Mouse (Mus musculus): Measurements from ENCODE around the gene Ssna1.

Ssna1 gene

GRCm38 (mm10) chr2:25230581-25230980 lies 41.7 kb downstream of the Ssna1 start:
- no peak for DNase-seq (ENCODE audit: low spot score)

GRCm38 (mm10) chr2:25229582-25229981 lies 42.7 kb downstream of the Ssna1 start:
- DNase-seq (ENCODE audit: low spot score): no peak

- no peak for DNase-seq (ENCODE audit: low spot score)
Observed at GRCm38 (mm10) chr2:25228995-25229530, 43.2 kb downstream of the Ssna1 start.

- peak; percentile 94 for DNase-seq (ENCODE audit: low spot score)
Observed at GRCm38 (mm10) chr2:25228431-25228889, 43.8 kb downstream of the Ssna1 start.

- DNase-seq (ENCODE audit: low spot score): no peak
Observed at GRCm38 (mm10) chr2:25227406-25227805, 44.8 kb downstream of the Ssna1 start.

- DNase-seq (ENCODE audit: low spot score): no peak
Observed at GRCm38 (mm10) chr2:25226864-25227263, 45.4 kb downstream of the Ssna1 start.

GRCm38 (mm10) chr2:25225811-25226379 lies 46.3 kb downstream of the Ssna1 start:
- DNase-seq (ENCODE audit: low spot score): no peak

- DNase-seq (ENCODE audit: low spot score): peak; percentile 98
Observed at GRCm38 (mm10) chr2:25224766-25225752, 47.2 kb downstream of the Ssna1 start.

GRCm38 (mm10) chr2:25224492-25224765 lies 47.8 kb downstream of the Ssna1 start, which contains the start of gene Tubb4b:
TSS of gene Tubb4b (minus strand) at chr2:25224702.
- DNase-seq (ENCODE audit: low spot score): no peak

- peak; percentile 90 for DNase-seq (ENCODE audit: low spot score)
Observed at GRCm38 (mm10) chr2:25223681-25224491, 48.4 kb downstream of the Ssna1 start.

GRCm38 (mm10) chr2:25221331-25221772 lies 50.9 kb downstream of the Ssna1 start:
- DNase-seq (ENCODE audit: low spot score): no peak

All from urinary bladder, postnatal 14 days (tissue).